Mouse (Mus musculus) kidney, postnatal 0 days (tissue): Measurements from ENCODE around the gene Kcnj4. TPM values are rescaled to one million over a fixed set of nuclear protein-coding genes. Genes with fewer than 3 reads are reported as not detected.

ENCODE experiments used
- ATAC-seq: fragments of 200-750 bp; cut with Nextera tagmentation; replicated peaks from 2 replicates; pipeline ENCODE4 v1.8.0; 2017; ENCODE audit warnings: low read depth, moderate number of reproducible peaks, moderate TSS enrichment, moderate library complexity; ENCODE audit not compliant: low FRiP score
- DNase-seq: peaks from one replicate; pipeline ENCODE4 v3.0.0-alpha.2; 2016; ENCODE audit warnings: low spot score
- H3K27ac ChIP-seq: fragments of 300-500 bp; sonication (generic); 2 replicates; pipeline ENCODE4 v1.5.1; 2014; ENCODE audit warnings: mild to moderate bottlenecking
- H3K27me3 ChIP-seq: fragments of 300-500 bp; sonication (generic); 2 replicates; pipeline ENCODE4 v1.6.1; 2014; ENCODE audit warnings: low read length, mixed read lengths; ENCODE audit not compliant: insufficient read depth
- H3K36me3 ChIP-seq: fragments of 300-500 bp; sonication (generic); 2 replicates; pipeline ENCODE4 v1.6.1; 2014; ENCODE audit warnings: low read length, mixed read lengths; ENCODE audit not compliant: insufficient read depth
- H3K4me1 ChIP-seq: fragments of 300-500 bp; sonication (generic); replicated peaks from 2 replicates; pipeline ENCODE4 v1.6.1; 2014; ENCODE audit warnings: antibody characterized with exemption, low read length, mixed read lengths; ENCODE audit not compliant: insufficient read depth
- H3K4me2 ChIP-seq: fragments of 300-500 bp; sonication (generic); 2 replicates; pipeline ENCODE4 v1.6.1; 2014; ENCODE audit warnings: mild to moderate bottlenecking, low read length, moderate library complexity, mixed read lengths
- H3K4me3 ChIP-seq: fragments of 300-500 bp; sonication (generic); replicated peaks from 2 replicates; pipeline ENCODE4 v1.5.1; 2014; ENCODE audit warnings: low read depth, low read length
- H3K9ac ChIP-seq: fragments of 300-500 bp; sonication (generic); 2 replicates; pipeline ENCODE4 v1.6.1; 2014; ENCODE audit warnings: low read depth, low read length
- H3K9me3 ChIP-seq: fragments of 300-500 bp; sonication (generic); replicated peaks from 2 replicates; pipeline ENCODE4 v1.6.1; 2016; ENCODE audit warnings: low read length, inconsistent platforms, mixed read lengths
- CTCF ChIP-seq: IDR thresholded peaks from 2 replicates; pipeline ENCODE4 v1.5.1; 2016; ENCODE audit warnings: antibody characterized with exemption, low read depth, mild to moderate bottlenecking, moderate library complexity
- WGBS: fragments of 180-500 bp; shearing (Covaris S2); extraction: QIAGEN DNeasy Blood & Tissue Kit; methylation state at CpG from one replicate; pipeline ENCODE4 v1.1.7; 2014; 5-methylcytosine and 5-hydroxymethylcytosine counted together
- polyA plus RNA-seq: library from polyadenylated mRNA; unstranded; fragments of >200 nt; fragmentation: Nextera tagmentation; extraction: Ambion mirVana; gene quantifications from 2 replicates; pipeline ENCODE4 v1.2.1, GENCODE M21; 2015

The Kcnj4 gene
- polyA plus RNA-seq, 1 experiment from 2014 or later: 0.11 TPM

DNA sequence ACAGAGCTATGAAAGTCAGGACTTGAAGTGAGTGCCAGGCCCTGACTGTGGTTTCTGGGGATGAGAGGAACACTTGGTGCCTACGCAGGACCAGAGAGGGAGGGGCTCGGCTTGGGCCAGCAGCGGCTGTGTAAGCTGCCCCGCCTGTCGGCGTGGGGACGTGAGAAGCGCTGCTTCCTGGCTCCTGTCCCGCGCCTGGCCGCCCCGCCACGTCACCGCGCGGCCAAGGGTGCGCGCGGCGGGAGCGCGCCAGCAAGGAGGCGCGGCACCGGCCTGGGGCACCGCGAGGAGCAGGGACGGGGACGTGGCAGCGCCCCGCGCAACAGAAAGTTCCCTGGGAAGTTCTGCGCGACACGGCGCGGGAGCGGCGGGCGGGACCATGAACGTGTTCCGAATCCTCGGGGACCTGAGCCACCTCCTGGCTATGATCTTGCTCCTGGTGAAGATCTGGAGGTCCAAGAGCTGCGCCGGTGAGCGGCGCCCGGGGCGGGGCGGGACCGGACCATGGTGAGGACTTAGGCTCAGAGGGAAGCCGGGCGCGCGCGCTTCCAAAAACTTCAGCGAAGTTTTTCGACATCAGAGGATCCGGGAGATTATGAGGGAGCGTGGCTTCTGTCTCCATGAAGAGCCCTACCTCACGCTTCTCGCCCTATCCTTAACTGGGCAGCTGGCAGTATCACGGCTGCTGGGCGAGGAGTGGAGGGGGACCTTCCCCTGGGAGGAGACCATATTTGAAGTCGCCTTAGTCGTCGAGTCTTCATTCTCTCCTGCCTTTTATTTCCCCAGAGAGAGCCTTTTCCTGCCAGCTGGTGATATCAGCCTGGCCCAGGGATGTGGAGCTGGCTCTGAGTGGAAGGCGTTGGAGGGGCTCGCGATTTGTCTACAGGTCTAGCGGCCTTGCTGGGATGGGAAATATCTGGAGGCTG, 11.4 kb upstream of the Kcnj4 start, which contains the start of gene Kdelr3:
Gene Kdelr3, plus strand, starts transcription at position 241 of the 926 bp plus-strand sequence.
- H3K9ac ChIP-seq: peak within 1 kb of the TSS; percentile 56
- no peaks in the 10 kb centered on the region for H3K9me3 ChIP-seq
- peak; percentile 80 for DNase-seq
- peak within 1 kb of the TSS; percentile 19; the same call in 1 of the 2 replicates for H3K27ac ChIP-seq
- no peaks in the 10 kb centered on the region for H3K27me3 ChIP-seq
- peak within 1 kb of the TSS; percentile 45 for H3K4me3 ChIP-seq
- under 1% methylated on average over 71 of the region's 71 CpGs for WGBS
- ATAC-seq: peak; percentile 53
- H3K4me2 ChIP-seq: peak within 1 kb of the TSS; percentile 73
- no peaks in the 10 kb centered on the region for H3K36me3 ChIP-seq
- H3K4me1 ChIP-seq: peaks cover 12% of the 10 kb centered on the region; the same call in 1 of the 2 replicates
- no peak for TF ChIP-seq CTCF

DNA sequence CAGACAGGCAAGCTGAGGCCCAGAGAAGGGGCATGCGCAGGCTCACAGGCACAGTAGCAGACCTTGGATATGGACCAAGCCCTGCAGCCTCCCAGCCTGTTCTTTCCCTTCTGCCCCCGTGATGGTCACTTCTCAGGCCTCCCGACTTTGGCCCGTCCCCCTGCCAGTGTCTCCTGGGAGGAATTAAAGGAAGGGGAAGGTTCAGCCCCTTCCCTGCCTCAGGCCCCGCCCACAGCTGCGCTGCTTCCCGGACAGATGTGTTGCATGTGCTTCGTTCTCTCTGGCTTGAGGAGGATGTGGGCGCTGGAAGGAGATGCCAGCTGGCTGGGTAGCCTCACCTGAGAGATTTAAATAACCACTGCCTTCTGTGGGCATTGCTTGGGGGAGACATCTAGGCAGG, 8.9 kb upstream of the Kcnj4 start:
- H3K9ac ChIP-seq: no peak overlapping the region
- no peak for TF ChIP-seq CTCF
- 13% methylated on average over 9 of the region's 9 CpGs for WGBS
- H3K36me3 ChIP-seq: no peaks in the 10 kb centered on the region
- H3K27ac ChIP-seq: no peak overlapping the region
- H3K4me1 ChIP-seq: peaks cover 12% of the 10 kb centered on the region; the same call in 1 of the 2 replicates
- no peaks in the 10 kb centered on the region for H3K9me3 ChIP-seq
- peaks cover 12% of the 10 kb centered on the region for H3K27me3 ChIP-seq
- DNase-seq (peak; percentile 70), ATAC-seq (no peak)
- H3K4me3 ChIP-seq: no peak overlapping the region
- no peak overlapping the region for H3K4me2 ChIP-seq

DNA sequence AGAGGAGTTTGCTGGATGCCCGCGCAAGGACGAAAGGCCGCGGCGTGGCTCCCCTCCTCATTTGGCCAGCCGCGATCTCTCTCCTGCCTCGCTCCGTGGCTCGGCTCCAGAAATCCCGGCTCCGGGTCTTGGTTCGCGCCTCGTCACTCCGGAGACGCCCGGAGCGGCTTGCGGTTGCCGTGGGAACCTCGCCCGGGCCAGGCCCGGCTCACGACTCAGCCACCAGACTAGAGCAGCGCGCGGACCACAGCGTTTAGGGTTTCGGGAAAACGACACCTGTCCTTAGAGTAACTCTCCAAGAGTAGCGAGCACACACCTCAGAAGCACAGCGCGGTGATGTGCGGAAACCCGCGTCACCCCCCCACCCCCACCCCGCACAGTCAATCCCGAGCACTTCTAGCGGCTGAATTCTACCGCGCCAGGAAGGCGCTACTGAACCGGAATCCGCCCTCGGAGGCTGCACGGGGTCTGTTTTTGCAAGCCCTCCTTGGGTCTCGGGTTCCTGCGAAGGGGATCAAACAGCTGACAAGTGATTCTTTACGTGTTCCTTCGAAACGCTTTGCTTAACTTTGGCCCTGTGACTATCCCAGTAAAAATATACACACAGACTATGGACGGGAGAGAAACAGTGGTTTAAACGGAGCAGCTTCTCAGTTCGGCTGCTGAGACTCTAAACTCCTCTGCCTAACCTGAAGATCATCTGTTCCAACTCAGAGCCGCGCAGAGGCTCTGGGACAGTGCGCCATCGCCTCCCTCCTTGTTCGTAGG, 6.7 kb upstream of the Kcnj4 start:
- H3K36me3 ChIP-seq: no peaks in the 10 kb centered on the region
- H3K9ac ChIP-seq: 0 out of 2 replicates have a peak overlapping the region, but pooled peaks have one; percentile 13
- peaks cover 21% of the 10 kb centered on the region for H3K27me3 ChIP-seq
- no peaks in the 10 kb centered on the region for H3K9me3 ChIP-seq
- TF ChIP-seq CTCF: no peak
- no peak overlapping the region for H3K27ac ChIP-seq
- ATAC-seq: peak; percentile 73
- H3K4me1 ChIP-seq: 0 out of 2 replicates have a peak, but pooled peaks cover 6% of the 10 kb centered on the region
- H3K4me3 ChIP-seq: peak overlapping the region; percentile 32
- WGBS: 2% methylated on average over 61 of the region's 61 CpGs
- H3K4me2 ChIP-seq: peak overlapping the region; percentile 66
- peak; percentile 83 for DNase-seq

DNA sequence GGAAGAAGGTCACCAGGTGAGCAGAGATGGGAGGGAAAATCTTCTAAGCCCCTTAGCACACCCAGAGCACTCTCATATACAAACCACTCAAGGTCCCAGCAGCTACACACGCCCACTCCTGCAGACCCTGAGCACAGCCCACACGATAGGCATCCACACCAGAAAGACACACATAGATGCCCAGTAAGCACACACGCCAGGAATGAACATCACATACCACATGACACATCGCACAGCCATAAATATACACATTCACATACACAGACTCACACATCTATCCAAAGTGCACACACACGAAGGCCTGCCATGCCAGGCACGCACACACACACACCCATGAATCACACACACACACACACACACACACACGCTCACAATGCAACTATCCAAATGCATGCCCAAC, 5.4 kb upstream of the Kcnj4 start:
- TF ChIP-seq CTCF: no peak
- 86% methylated on average over 7 of the region's 7 CpGs for WGBS
- DNase-seq: no peak
- no peak for ATAC-seq
- peaks cover 29% of the 10 kb centered on the region for H3K27me3 ChIP-seq
- H3K27ac ChIP-seq: no peak overlapping the region
- H3K9me3 ChIP-seq: no peaks in the 10 kb centered on the region
- no peaks in the 10 kb centered on the region for H3K36me3 ChIP-seq
- H3K9ac ChIP-seq: no peak overlapping the region
- H3K4me3 ChIP-seq: no peak overlapping the region
- no peak overlapping the region for H3K4me2 ChIP-seq
- peaks cover 7% of the 10 kb centered on the region; the same call in 1 of the 2 replicates for H3K4me1 ChIP-seq

DNA sequence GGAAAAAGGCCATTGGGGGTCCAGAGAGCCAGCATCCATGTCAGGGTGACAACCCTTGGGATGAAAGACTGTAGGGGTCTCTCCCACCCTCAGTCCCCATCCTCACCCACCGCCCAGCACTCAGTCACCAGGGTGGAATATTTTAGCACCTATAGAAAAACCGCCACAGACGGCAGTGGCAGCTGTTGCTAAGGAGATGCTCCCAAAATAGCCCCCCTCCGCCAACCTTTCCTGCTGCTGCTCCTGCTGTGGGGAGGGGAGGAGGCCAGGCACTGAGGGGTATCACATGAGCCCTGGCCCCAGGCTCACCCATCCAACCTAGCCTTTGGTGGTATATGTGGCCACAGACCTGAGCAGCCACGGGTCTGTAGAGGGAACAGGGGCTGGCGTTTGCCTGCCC, 5.0 kb upstream of the Kcnj4 start:
- H3K4me1 ChIP-seq: peaks cover 7% of the 10 kb centered on the region; the same call in 1 of the 2 replicates
- no peak for TF ChIP-seq CTCF
- H3K4me2 ChIP-seq: no peak overlapping the region
- ATAC-seq (no peak), DNase-seq (no peak)
- no peak overlapping the region for H3K27ac ChIP-seq
- no peaks in the 10 kb centered on the region for H3K9me3 ChIP-seq
- no peak overlapping the region for H3K4me3 ChIP-seq
- H3K36me3 ChIP-seq: no peaks in the 10 kb centered on the region
- H3K27me3 ChIP-seq: peaks cover 32% of the 10 kb centered on the region
- 37% methylated on average over 6 of the region's 6 CpGs for WGBS
- H3K9ac ChIP-seq: no peak overlapping the region
